ENCODE assay signal across 24 mouse cellular contexts in genomic region chr10:123353667-123354066, GRCm38 (mm10).
DNase-seq lines count a peak whose midpoint lies in the region; ATAC-seq and TF ChIP-seq lines count a peak whose summit lies in the region.
"Had no signal": no experiment of that assay in that cellular context is flagged by ENCODE, and none has a peak within 500 bp of the region (broad histone marks: within the 10 kb centered on the region; RNA-seq: fewer than 3 reads in every experiment).

No protein-coding gene starts in this region.

- TF ChIP-seq CTCF in intestine, postnatal 0 days (IDR thresholded peaks at IDR 0.05; ENCODE audit: low read depth): no peak
- no peak for TF ChIP-seq CTCF in kidney, postnatal 0 days (IDR thresholded peaks at IDR 0.05; ENCODE audit: low read depth)

- H3K4me3 ChIP-seq in intestine, embryonic 14.5 days (ENCODE audit: low read depth, low read length): no peak overlapping the region
- H3K4me3 ChIP-seq in intestine, postnatal 0 days (ENCODE audit: low read depth, low read length): no peak overlapping the region
- no peak overlapping the region for H3K4me3 ChIP-seq in kidney, embryonic 15.5 days (replicated peaks)
- no peak overlapping the region for H3K4me3 ChIP-seq in kidney, postnatal 0 days (replicated peaks; ENCODE audit: low read depth, low read length)
- H3K4me3 ChIP-seq in midbrain, embryonic 11.5 days (ENCODE audit: low read depth, low read length): no peak overlapping the region
- H3K4me3 ChIP-seq in midbrain, embryonic 16.5 days (ENCODE audit: low read depth, low read length): no peak overlapping the region
- H3K4me3 ChIP-seq: embryonic facial prominence, embryonic 13.5 days; embryonic facial prominence, embryonic 15.5 days; erythroblast, embryonic 14.5 days; forebrain, embryonic 10.5 days; forebrain, embryonic 12.5 days had no signal

- peak; percentile 49 for DNase-seq in intestine, embryonic 14.5 days (ENCODE audit: low spot score)
- DNase-seq in kidney, postnatal 14 days: no peak
- DNase-seq in kidney, postnatal 0 days (ENCODE audit: low spot score): peak; percentile 14
- DNase-seq in kidney, adult 8-10 months: no peak
- peak; percentile 17 for DNase-seq in midbrain, embryonic 11.5 days (ENCODE audit: low spot score, missing footprints)
- DNase-seq: adrenal gland, adult 2 months; adrenal gland, postnatal 10 days; adrenal gland, postnatal 25 days; cerebellum, adult 11 months; cerebellum, adult 18-20 months; cerebellum, adult 8-10 months; cerebellum, adult 9-11 months; cerebellum, postnatal 14 days; cerebellum, postnatal 36 days; embryo, embryonic 11 days had no signal

- H3K9ac ChIP-seq in intestine, embryonic 14.5 days (ENCODE audit: low read length): no peak overlapping the region
- H3K9ac ChIP-seq in intestine, postnatal 0 days (ENCODE audit: low read depth, low read length): no peak overlapping the region
- H3K9ac ChIP-seq in kidney, embryonic 15.5 days: no peak overlapping the region
- H3K9ac ChIP-seq in kidney, postnatal 0 days (ENCODE audit: low read depth, low read length): no peak overlapping the region
- no peak overlapping the region for H3K9ac ChIP-seq in midbrain, embryonic 11.5 days (ENCODE audit: low read length)
- H3K9ac ChIP-seq in midbrain, embryonic 16.5 days (ENCODE audit: low read depth, low read length): no peak overlapping the region
- H3K9ac ChIP-seq: embryonic facial prominence, embryonic 13.5 days; embryonic facial prominence, embryonic 15.5 days; forebrain, embryonic 12.5 days had no signal

- no peak for ATAC-seq in intestine, embryonic 14.5 days (replicated peaks; ENCODE audit: low FRiP score, low TSS enrichment, low read depth)
- ATAC-seq in intestine, postnatal 0 days: no peak
- ATAC-seq in kidney, embryonic 15.5 days (replicated peaks; ENCODE audit: low FRiP score): peak; percentile 79; the same call in 1 of the 2 replicates
- no peak for ATAC-seq in kidney, postnatal 0 days (replicated peaks; ENCODE audit: low FRiP score, low read depth)
- no peak for ATAC-seq in midbrain, embryonic 11.5 days (ENCODE audit: low FRiP score)
- no peak for ATAC-seq in midbrain, embryonic 16.5 days
- ATAC-seq: forebrain, embryonic 14.5 days had no signal

- no peak overlapping the region for H3K27ac ChIP-seq in intestine, embryonic 14.5 days (ENCODE audit: low read depth)
- no peak overlapping the region for H3K27ac ChIP-seq in intestine, postnatal 0 days (ENCODE audit: low read depth, low read length)
- no peak overlapping the region for H3K27ac ChIP-seq in kidney, embryonic 15.5 days
- H3K27ac ChIP-seq in kidney, postnatal 0 days: no peak overlapping the region
- no peak overlapping the region for H3K27ac ChIP-seq in midbrain, embryonic 11.5 days (ENCODE audit: low read depth, low read length)
- no peak overlapping the region for H3K27ac ChIP-seq in midbrain, embryonic 16.5 days (ENCODE audit: low read length)
- H3K27ac ChIP-seq: embryonic facial prominence, embryonic 13.5 days; embryonic facial prominence, embryonic 15.5 days; forebrain, embryonic 10.5 days; forebrain, embryonic 12.5 days had no signal

- no peaks in the 10 kb centered on the region; the same call in 1 of the 2 replicates for H3K4me1 ChIP-seq in intestine, embryonic 14.5 days (replicated peaks; ENCODE audit: control insufficient read depth, insufficient read depth, low read length)
- H3K4me1 ChIP-seq in intestine, postnatal 0 days (replicated peaks; ENCODE audit: control insufficient read depth, insufficient read depth, low read length): no peaks in the 10 kb centered on the region
- no peaks in the 10 kb centered on the region for H3K4me1 ChIP-seq in kidney, embryonic 15.5 days
- no peaks in the 10 kb centered on the region for H3K4me1 ChIP-seq in kidney, postnatal 0 days (replicated peaks; ENCODE audit: insufficient read depth, low read length)
- H3K4me1 ChIP-seq in midbrain, embryonic 11.5 days (ENCODE audit: control insufficient read depth, insufficient read depth, low read length): no peaks in the 10 kb centered on the region
- H3K4me1 ChIP-seq in midbrain, embryonic 16.5 days (ENCODE audit: control insufficient read depth, insufficient read depth, low read length): no peaks in the 10 kb centered on the region
- H3K4me1 ChIP-seq: embryonic facial prominence, embryonic 13.5 days; embryonic facial prominence, embryonic 15.5 days; forebrain, embryonic 10.5 days; forebrain, embryonic 12.5 days had no signal

- H3K27me3 ChIP-seq in intestine, embryonic 14.5 days (replicated peaks; ENCODE audit: control insufficient read depth, insufficient read depth, low read length): no peaks in the 10 kb centered on the region
- no peaks in the 10 kb centered on the region for H3K27me3 ChIP-seq in intestine, postnatal 0 days (replicated peaks; ENCODE audit: control insufficient read depth, insufficient read depth, low read length)
- H3K27me3 ChIP-seq in kidney, embryonic 15.5 days: no peaks in the 10 kb centered on the region
- no peaks in the 10 kb centered on the region for H3K27me3 ChIP-seq in kidney, postnatal 0 days (ENCODE audit: insufficient read depth, low read length)
- H3K27me3 ChIP-seq in midbrain, embryonic 11.5 days (ENCODE audit: control insufficient read depth, insufficient read depth, low read length): no peaks in the 10 kb centered on the region
- no peaks in the 10 kb centered on the region for H3K27me3 ChIP-seq in midbrain, embryonic 16.5 days (ENCODE audit: control insufficient read depth, insufficient read depth, low read depth, low read length)
- H3K27me3 ChIP-seq: embryonic facial prominence, embryonic 13.5 days; embryonic facial prominence, embryonic 15.5 days; forebrain, embryonic 12.5 days had no signal

- 53% methylated on average over 5 of the region's 5 CpGs for WGBS in intestine, embryonic 14.5 days
- 66% methylated on average over 5 of the region's 5 CpGs for WGBS in intestine, postnatal 0 days
- 36% methylated on average over 5 of the region's 5 CpGs for WGBS in kidney, embryonic 15.5 days
- 33% methylated on average over 5 of the region's 5 CpGs for whole genome bisulfite sequencing in kidney, postnatal 0 days
- WGBS in midbrain, embryonic 11.5 days: 93% methylated on average over 5 of the region's 5 CpGs
- 90% methylated on average over 5 of the region's 5 CpGs for WGBS in midbrain, embryonic 16.5 days

- no peaks in the 10 kb centered on the region for H3K9me3 ChIP-seq in intestine, embryonic 14.5 days (ENCODE audit: control insufficient read depth, low read length)
- no peaks in the 10 kb centered on the region for H3K9me3 ChIP-seq in intestine, postnatal 0 days (ENCODE audit: control insufficient read depth)
- H3K9me3 ChIP-seq in kidney, embryonic 15.5 days (replicated peaks): no peaks in the 10 kb centered on the region
- H3K9me3 ChIP-seq in kidney, postnatal 0 days (replicated peaks; ENCODE audit: low read length): no peaks in the 10 kb centered on the region
- H3K9me3 ChIP-seq in midbrain, embryonic 11.5 days (ENCODE audit: control insufficient read depth, low read length): no peaks in the 10 kb centered on the region
- H3K9me3 ChIP-seq in midbrain, embryonic 16.5 days (replicated peaks; ENCODE audit: control insufficient read depth, low read length, poor library complexity, severe bottlenecking): no peaks in the 10 kb centered on the region
- H3K9me3 ChIP-seq: embryonic facial prominence, embryonic 13.5 days; embryonic facial prominence, embryonic 15.5 days; forebrain, embryonic 10.5 days; forebrain, embryonic 12.5 days had no signal

- no peak overlapping the region for H3K4me2 ChIP-seq in intestine, embryonic 14.5 days (ENCODE audit: low read length)
- no peak overlapping the region for H3K4me2 ChIP-seq in intestine, postnatal 0 days (replicated peaks; ENCODE audit: low read depth)
- no peak overlapping the region for H3K4me2 ChIP-seq in kidney, embryonic 15.5 days
- no peak overlapping the region for H3K4me2 ChIP-seq in kidney, postnatal 0 days (ENCODE audit: low read length)
- H3K4me2 ChIP-seq in midbrain, embryonic 11.5 days: no peak overlapping the region
- no peak overlapping the region for H3K4me2 ChIP-seq in midbrain, embryonic 16.5 days (ENCODE audit: low read length)
- H3K4me2 ChIP-seq: embryonic facial prominence, embryonic 13.5 days; embryonic facial prominence, embryonic 15.5 days; forebrain, embryonic 12.5 days had no signal

- no peaks in the 10 kb centered on the region for H3K36me3 ChIP-seq in intestine, embryonic 14.5 days (ENCODE audit: control insufficient read depth, insufficient read depth, low read length)
- no peaks in the 10 kb centered on the region for H3K36me3 ChIP-seq in intestine, postnatal 0 days (ENCODE audit: control insufficient read depth, insufficient read depth)
- no peaks in the 10 kb centered on the region for H3K36me3 ChIP-seq in kidney, embryonic 15.5 days
- H3K36me3 ChIP-seq in kidney, postnatal 0 days (ENCODE audit: insufficient read depth, low read length): no peaks in the 10 kb centered on the region
- no peaks in the 10 kb centered on the region for H3K36me3 ChIP-seq in midbrain, embryonic 11.5 days (ENCODE audit: control insufficient read depth, insufficient read depth, low read length)
- H3K36me3 ChIP-seq in midbrain, embryonic 16.5 days (ENCODE audit: control insufficient read depth, insufficient read depth, low read length): no peaks in the 10 kb centered on the region
- H3K36me3 ChIP-seq: embryonic facial prominence, embryonic 13.5 days; embryonic facial prominence, embryonic 15.5 days; forebrain, embryonic 10.5 days; forebrain, embryonic 12.5 days had no signal

Comparison
In these comparisons a context has a peak if more than half of its experiments do, and no peak if none do; other contexts are left out.
1. DNase-seq: peak in intestine, embryonic 14.5 days (single experiment), kidney, postnatal 0 days (single experiment) and midbrain, embryonic 11.5 days (single experiment); none in kidney, postnatal 14 days (single experiment) and kidney, adult 8-10 months (0 of 2).